Mouse (Mus musculus) ZHBTc4 (cell line): ENCODE measurements at regions not wholly inside any gene's neighbourhood (a gene's known extent, or its start where the extent isn't known, plus 50 kb on each side); places are given as distances from the start of the nearest gene placed in this dataset.

Experiments used
- DNase-seq: peaks from one replicate; pipeline ENCODE4 v3.0.0-alpha.2; 2011; ENCODE audit warnings: low read depth, low spot score

- DNase-seq, result no peak
These were observed 307.4 kb upstream of the Jarid2 start for GRCm38 (mm10) chr13:44421922-44422321.

GRCm38 (mm10) chr13:44430492-44430891 is 298.8 kb upstream of the Jarid2 start:
- no peak for DNase-seq

GRCm38 (mm10) chr13:44437709-44438108 is 291.6 kb upstream of the Jarid2 start:
- no peak for DNase-seq

GRCm38 (mm10) chr13:44441061-44441460 is 288.2 kb upstream of the Jarid2 start:
- DNase-seq, result no peak

GRCm38 (mm10) chr13:44449216-44449830 is 280.0 kb upstream of the Jarid2 start:
- DNase-seq, result peak; percentile 58

GRCm38 (mm10) chr13:44451224-44451623 is 278.1 kb upstream of the Jarid2 start:
- no peak for DNase-seq

- no peak for DNase-seq
These were observed 276.1 kb upstream of the Jarid2 start for GRCm38 (mm10) chr13:44453131-44453530.

GRCm38 (mm10) chr13:44454136-44454535 is 275.1 kb upstream of the Jarid2 start:
- DNase-seq, result peak; percentile 90

- DNase-seq, result no peak
These were observed 274.1 kb upstream of the Jarid2 start for GRCm38 (mm10) chr13:44455193-44455592.

- DNase-seq, result no peak
These were observed 270.5 kb upstream of the Jarid2 start for GRCm38 (mm10) chr13:44458744-44459143.

GRCm38 (mm10) chr13:44459148-44459547 is 270.1 kb upstream of the Jarid2 start:
- no peak for DNase-seq

- DNase-seq, result no peak
These were observed 265.6 kb upstream of the Jarid2 start for GRCm38 (mm10) chr13:44463675-44464074.

GRCm38 (mm10) chr13:44465567-44465966 is 263.7 kb upstream of the Jarid2 start:
- no peak for DNase-seq

- no peak for DNase-seq
These were observed 260.2 kb upstream of the Jarid2 start for GRCm38 (mm10) chr13:44468963-44469674.

- DNase-seq, result no peak
These were observed 259.6 kb upstream of the Jarid2 start for GRCm38 (mm10) chr13:44469675-44470074.

GRCm38 (mm10) chr13:44473200-44473599 is 256.1 kb upstream of the Jarid2 start:
- DNase-seq, result no peak

- no peak for DNase-seq
These were observed 252.4 kb upstream of the Jarid2 start for GRCm38 (mm10) chr13:44476901-44477300.

- DNase-seq, result no peak
These were observed 249.1 kb upstream of the Jarid2 start for GRCm38 (mm10) chr13:44480128-44480527.

GRCm38 (mm10) chr13:44482661-44483060 is 246.6 kb upstream of the Jarid2 start:
- DNase-seq, result no peak

GRCm38 (mm10) chr13:44484582-44485329 is 244.5 kb upstream of the Jarid2 start:
- peak; percentile 87 for DNase-seq

- DNase-seq, result no peak
These were observed 238.3 kb upstream of the Jarid2 start for GRCm38 (mm10) chr13:44490935-44491465.

- DNase-seq, result no peak
These were observed 235.4 kb upstream of the Jarid2 start for GRCm38 (mm10) chr13:44493884-44494283.
